Mouse (Mus musculus): ENCODE results near the gene Tmtc2. TPM values are rescaled to one million over a fixed set of nuclear protein-coding genes. Genes with fewer than 3 reads are reported as not detected.

Gene Tmtc2
- polyA plus RNA-seq, 1 experiment from 2014 or later, result 6.2 TPM

GRCm38 (mm10) chr10:105144382-105144781 lies 429.9 kb downstream of the Tmtc2 start:
- WGBS, result 32% methylated on average over 4 of the region's 4 CpGs
- DNase-seq (ENCODE audit: low spot score) (no peak), ATAC-seq (ENCODE audit: insufficient read depth, low FRiP score, low TSS enrichment) (no peak)
- no peaks in the 10 kb centered on the region for H3K9me3 ChIP-seq (ENCODE audit: control insufficient read depth, low read length)
- no peaks in the 10 kb centered on the region for H3K27me3 ChIP-seq (ENCODE audit: control insufficient read depth, insufficient read depth, low read length)
- H3K36me3 ChIP-seq (ENCODE audit: control insufficient read depth, insufficient read depth, low read length), result no peaks in the 10 kb centered on the region
- no peaks in the 10 kb centered on the region for H3K4me1 ChIP-seq (ENCODE audit: control insufficient read depth, insufficient read depth, low read length)
- no peak overlapping the region for H3K9ac ChIP-seq (ENCODE audit: low read length)
- no peak overlapping the region for H3K4me3 ChIP-seq (ENCODE audit: low read depth, low read length)
- H3K27ac ChIP-seq (ENCODE audit: low read depth, low read length), result no peak overlapping the region
- no peak overlapping the region for H3K4me2 ChIP-seq (ENCODE audit: low read depth)

GRCm38 (mm10) chr10:105142201-105142600 lies 432.1 kb downstream of the Tmtc2 start:
- Histone ChIP-seq H3K9ac (ENCODE audit: low read length) (no peak overlapping the region), H3K9me3 (ENCODE audit: control insufficient read depth, low read length) (no peaks in the 10 kb centered on the region), H3K36me3 (ENCODE audit: control insufficient read depth, insufficient read depth, low read length) (no peaks in the 10 kb centered on the region), H3K4me2 (ENCODE audit: low read depth) (no peak overlapping the region), H3K4me1 (ENCODE audit: control insufficient read depth, insufficient read depth, low read length) (no peaks in the 10 kb centered on the region), H3K4me3 (ENCODE audit: low read depth, low read length) (no peak overlapping the region), H3K27ac (ENCODE audit: low read depth, low read length) (no peak overlapping the region), H3K27me3 (ENCODE audit: control insufficient read depth, insufficient read depth, low read length) (no peaks in the 10 kb centered on the region)
- DNase-seq (ENCODE audit: low spot score), result no peak
- WGBS, result 92% methylated on average over 3 of the region's 3 CpGs
- no peak for ATAC-seq (ENCODE audit: insufficient read depth, low FRiP score, low TSS enrichment)
